Mouse (Mus musculus) intestine, embryonic 14.5 days (tissue): Measurements from ENCODE around the gene Gdpd3. TPM values are rescaled to one million over a fixed set of nuclear protein-coding genes. Genes with fewer than 3 reads are reported as not detected.
"Not testable (repeated sequence)": the region's sequence is repeated elsewhere in the genome, so short reads cannot be mapped to it uniquely, and the experiment has no call there.

ENCODE experiments used
- ATAC-seq: fragments of 200-750 bp; cut with Nextera tagmentation; replicated peaks from 2 replicates; pipeline ENCODE4 v1.8.0; 2017; ENCODE audit warnings: low read depth, moderate number of reproducible peaks, moderate TSS enrichment, moderate library complexity; ENCODE audit not compliant: low FRiP score, low TSS enrichment
- DNase-seq: peaks from one replicate; pipeline ENCODE4 v3.0.0-alpha.2; 2018; ENCODE audit warnings: low spot score
- H3K27ac ChIP-seq: fragments of 300-500 bp; sonication (generic); 2 replicates; pipeline ENCODE4 v1.5.1; 2014; ENCODE audit warnings: low read depth, mild to moderate bottlenecking, control low read depth
- H3K27me3 ChIP-seq: fragments of 300-500 bp; sonication (generic); replicated peaks from 2 replicates; pipeline ENCODE4 v1.6.1; 2014; ENCODE audit warnings: low read length, control low read depth; ENCODE audit not compliant: control insufficient read depth, insufficient read depth
- H3K36me3 ChIP-seq: fragments of 300-500 bp; sonication (generic); 2 replicates; pipeline ENCODE4 v1.6.1; 2014; ENCODE audit warnings: low read length, control low read depth; ENCODE audit not compliant: control insufficient read depth, insufficient read depth
- H3K4me1 ChIP-seq: fragments of 300-500 bp; sonication (generic); replicated peaks from 2 replicates; pipeline ENCODE4 v1.6.1; 2014; ENCODE audit warnings: low read length, control low read depth, mixed read lengths; ENCODE audit not compliant: control insufficient read depth, insufficient read depth
- H3K4me2 ChIP-seq: fragments of 300-500 bp; sonication (generic); 2 replicates; pipeline ENCODE4 v1.6.1; 2014; ENCODE audit warnings: low read length
- H3K4me3 ChIP-seq: fragments of 300-500 bp; sonication (generic); 2 replicates; pipeline ENCODE4 v1.5.1; 2014; ENCODE audit warnings: low read depth, low read length, control low read depth, mixed read lengths
- H3K9ac ChIP-seq: fragments of 300-500 bp; sonication (generic); 2 replicates; pipeline ENCODE4 v1.6.1; 2014; ENCODE audit warnings: mild to moderate bottlenecking, low read length
- H3K9me3 ChIP-seq: fragments of 300-500 bp; sonication (generic); 2 replicates; pipeline ENCODE4 v1.6.1; 2016; ENCODE audit warnings: low read length, control low read depth; ENCODE audit not compliant: control insufficient read depth
- WGBS: fragments of 180-500 bp; shearing (Covaris S2); extraction: QIAGEN DNeasy Blood & Tissue Kit; methylation state at CpG from one replicate; pipeline ENCODE4 v1.1.7; 2014; 5-methylcytosine and 5-hydroxymethylcytosine counted together
- polyA plus RNA-seq: library from polyadenylated mRNA; unstranded; fragments of >200 nt; fragmentation: Nextera tagmentation; extraction: Ambion mirVana; gene quantifications from 2 replicates; pipeline ENCODE4 v1.2.1, GENCODE M21; 2014

The Gdpd3 gene
- 3.6 and 3.9 TPM in 2 replicates for polyA plus RNA-seq

DNA sequence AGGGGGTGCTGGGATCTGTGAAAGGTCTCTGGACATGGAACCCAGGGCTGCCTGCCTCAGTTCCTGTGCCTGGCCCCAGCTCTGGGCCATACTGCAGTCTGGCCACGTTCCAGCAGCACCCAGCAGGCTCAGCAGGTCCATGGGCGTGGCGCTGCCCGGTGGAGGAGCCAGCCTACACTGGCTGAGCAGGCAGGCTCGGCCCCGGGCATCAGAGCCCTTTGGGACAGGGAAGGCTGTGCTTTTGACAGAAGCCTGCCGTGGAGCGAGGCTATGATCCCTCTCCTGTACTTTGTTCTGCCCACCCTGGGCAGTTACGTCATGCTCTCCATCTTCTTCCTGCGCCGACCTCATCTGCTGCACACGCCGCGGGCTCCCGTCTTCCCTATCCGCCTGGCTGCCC, at the start of gene Gdpd3:
Gene Gdpd3, plus strand, starts transcription at position 134 of the 400 bp plus-strand sequence.
- 89% methylated on average over 16 of the region's 16 CpGs for WGBS
- Histone ChIP-seq H3K27ac (no peak within 1 kb of the TSS), H3K9me3 (no peaks in the 10 kb centered on the region), H3K4me1 (peaks cover 16% of the 10 kb centered on the region), H3K9ac (no peak within 1 kb of the TSS), H3K4me3 (no peak within 1 kb of the TSS), H3K27me3 (no peaks in the 10 kb centered on the region), H3K4me2 (no peak within 1 kb of the TSS), H3K36me3 (peaks cover 90% of the 10 kb centered on the region)
- no peak for ATAC-seq
- no peak for DNase-seq

DNA sequence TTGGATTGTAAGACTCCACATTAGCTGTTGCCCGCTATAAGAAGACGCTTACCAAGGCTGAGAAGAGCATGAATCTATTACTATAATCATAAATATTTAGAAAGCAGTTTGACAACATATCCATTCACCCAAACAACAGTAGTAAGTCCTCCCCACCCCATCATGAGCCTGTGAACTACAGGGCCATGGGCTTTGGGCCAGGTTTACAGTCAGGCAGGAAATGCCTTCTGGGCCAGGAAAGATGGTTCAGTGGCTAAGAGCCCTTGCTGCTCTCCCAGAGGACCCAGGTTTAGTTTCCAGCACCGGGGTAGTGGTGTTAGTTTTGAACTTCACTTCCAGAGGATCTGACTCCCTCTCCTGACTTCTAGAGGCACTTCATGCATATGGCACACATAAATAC, 48.6 kb upstream of the Gdpd3 start:
- no peak overlapping the region for H3K27ac ChIP-seq
- no peaks in the 10 kb centered on the region for H3K36me3 ChIP-seq
- no peaks in the 10 kb centered on the region for H3K9me3 ChIP-seq
- WGBS = 71% methylated on average over 3 of the region's 3 CpGs
- no peak overlapping the region for H3K4me2 ChIP-seq
- no peaks in the 10 kb centered on the region for H3K4me1 ChIP-seq
- DNase-seq (no peak), ATAC-seq (no peak)
- no peak overlapping the region for H3K9ac ChIP-seq
- H3K27me3 ChIP-seq = no peaks in the 10 kb centered on the region
- H3K4me3 ChIP-seq = no peak overlapping the region

DNA sequence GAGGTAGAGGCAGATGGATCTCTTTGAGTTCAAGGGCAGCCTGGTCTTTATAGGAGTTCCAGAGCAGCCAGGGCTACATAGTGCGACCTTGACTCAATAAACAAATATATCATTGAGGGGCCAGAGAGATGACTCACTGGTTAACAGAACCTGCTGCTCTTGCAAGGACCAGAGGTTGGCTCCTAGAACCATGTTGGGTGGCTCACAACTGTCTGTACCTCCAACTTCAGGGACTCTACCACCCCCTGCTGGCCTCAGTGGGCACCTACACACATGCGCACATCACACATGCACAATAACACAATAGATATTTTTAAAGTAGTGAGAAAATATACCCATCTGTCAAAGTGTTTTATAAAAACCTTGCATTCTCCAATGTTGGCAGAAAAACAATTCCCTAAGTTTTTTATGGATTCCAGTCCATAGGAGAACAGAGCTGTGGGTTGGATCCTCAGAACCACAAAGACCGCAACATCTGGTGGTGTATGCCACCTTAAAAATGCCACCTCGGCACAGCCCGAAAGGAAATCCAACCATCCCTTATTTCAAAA, 47.3 kb upstream of the Gdpd3 start:
- H3K27ac ChIP-seq = no peak overlapping the region
- DNase-seq (no peak), ATAC-seq (no peak)
- no peaks in the 10 kb centered on the region for H3K9me3 ChIP-seq
- H3K9ac ChIP-seq = no peak overlapping the region
- 91% methylated on average over 5 of the region's 5 CpGs for WGBS
- no peaks in the 10 kb centered on the region for H3K36me3 ChIP-seq
- H3K4me1 ChIP-seq = no peaks in the 10 kb centered on the region
- no peak overlapping the region for H3K4me3 ChIP-seq
- no peak overlapping the region for H3K4me2 ChIP-seq
- H3K27me3 ChIP-seq = no peaks in the 10 kb centered on the region

DNA sequence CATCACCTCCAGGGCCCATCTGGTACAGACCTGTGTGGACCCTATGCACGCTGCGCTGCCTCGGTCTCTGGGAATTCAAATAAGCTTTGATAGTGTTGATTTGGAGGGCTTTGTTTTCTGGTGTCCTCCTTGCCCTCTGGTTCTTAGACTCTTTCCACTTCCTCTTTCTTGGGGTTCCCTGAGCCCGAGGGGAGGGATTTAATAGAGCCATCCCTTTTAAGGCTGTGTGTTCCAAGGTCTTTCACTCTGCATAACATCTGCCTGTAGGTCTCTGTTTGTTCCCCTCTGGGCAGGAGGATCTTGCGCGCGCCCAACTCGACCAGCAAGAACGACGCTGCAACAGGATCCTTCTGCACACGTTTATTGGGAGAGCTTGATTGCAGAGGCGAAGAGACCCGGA, 44.5 kb upstream of the Gdpd3 start:
- 89% methylated on average over 13 of the region's 13 CpGs for WGBS

DNA sequence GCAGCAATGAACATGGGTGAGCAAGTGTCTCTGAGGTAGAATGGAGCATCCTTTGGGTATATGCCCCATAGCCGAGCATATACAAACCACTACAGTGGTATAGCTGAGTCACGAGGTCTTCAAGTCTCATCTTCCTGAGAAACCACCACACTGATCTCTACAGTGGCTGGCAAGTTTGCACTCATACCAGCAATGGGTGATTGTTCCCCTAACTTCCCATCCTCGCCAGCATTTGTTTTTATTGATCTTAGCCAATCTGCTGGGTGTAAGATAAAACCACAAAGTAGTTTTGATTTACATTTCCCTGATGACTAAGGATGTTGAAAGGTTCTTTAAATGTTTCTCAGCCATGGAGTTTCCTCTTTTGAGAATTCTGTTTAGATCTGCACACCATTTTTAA, 41.1 kb upstream of the Gdpd3 start:
- no peak for ATAC-seq
- Histone ChIP-seq H3K36me3 (no peaks in the 10 kb centered on the region), H3K27ac (no peak overlapping the region), H3K27me3 (no peaks in the 10 kb centered on the region), H3K4me1 (no peaks in the 10 kb centered on the region), H3K9me3 (no peaks in the 10 kb centered on the region), H3K4me2 (no peak overlapping the region), H3K9ac (no peak overlapping the region), H3K4me3 (no peak overlapping the region)
- WGBS = 66% methylated on average over 3 of the region's 3 CpGs
- no peak for DNase-seq

More for the DNA sequence above, 44.5 kb upstream of the Gdpd3 start:
- Histone ChIP-seq H3K4me1 (no peaks in the 10 kb centered on the region), H3K36me3 (no peaks in the 10 kb centered on the region), H3K27me3 (no peaks in the 10 kb centered on the region), H3K27ac (no peak overlapping the region), H3K9me3 (no peaks in the 10 kb centered on the region), H3K4me2 (no peak overlapping the region), H3K4me3 (no peak overlapping the region), H3K9ac (no peak overlapping the region)
- DNase-seq = no peak
- ATAC-seq = no peak

DNA sequence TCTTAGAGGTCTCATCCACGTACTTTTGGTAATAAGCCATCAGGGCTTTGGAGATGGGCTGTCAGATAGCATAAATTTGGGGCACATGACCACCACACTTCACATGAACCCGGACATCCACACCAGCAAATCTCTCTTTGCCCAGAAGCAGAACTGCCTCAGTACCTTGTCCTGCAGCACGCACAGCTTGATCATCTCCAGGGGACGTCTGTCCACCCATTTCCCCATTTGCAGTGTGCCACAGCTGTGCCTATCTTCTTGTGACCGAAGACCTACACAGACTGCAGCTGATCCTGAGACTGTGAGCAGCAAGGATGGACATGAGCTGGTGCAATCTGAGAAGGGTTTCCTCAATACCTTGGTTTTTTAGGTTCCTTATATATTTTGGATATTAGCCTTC, 40.5 kb upstream of the Gdpd3 start:
- Histone ChIP-seq H3K36me3 (no peaks in the 10 kb centered on the region), H3K4me2 (no peak overlapping the region), H3K27me3 (no peaks in the 10 kb centered on the region), H3K9ac (no peak overlapping the region), H3K27ac (no peak overlapping the region), H3K4me3 (no peak overlapping the region), H3K4me1 (no peaks in the 10 kb centered on the region), H3K9me3 (no peaks in the 10 kb centered on the region)
- ATAC-seq (no peak), DNase-seq (no peak)
- 81% methylated on average over 5 of the region's 5 CpGs for WGBS

DNA sequence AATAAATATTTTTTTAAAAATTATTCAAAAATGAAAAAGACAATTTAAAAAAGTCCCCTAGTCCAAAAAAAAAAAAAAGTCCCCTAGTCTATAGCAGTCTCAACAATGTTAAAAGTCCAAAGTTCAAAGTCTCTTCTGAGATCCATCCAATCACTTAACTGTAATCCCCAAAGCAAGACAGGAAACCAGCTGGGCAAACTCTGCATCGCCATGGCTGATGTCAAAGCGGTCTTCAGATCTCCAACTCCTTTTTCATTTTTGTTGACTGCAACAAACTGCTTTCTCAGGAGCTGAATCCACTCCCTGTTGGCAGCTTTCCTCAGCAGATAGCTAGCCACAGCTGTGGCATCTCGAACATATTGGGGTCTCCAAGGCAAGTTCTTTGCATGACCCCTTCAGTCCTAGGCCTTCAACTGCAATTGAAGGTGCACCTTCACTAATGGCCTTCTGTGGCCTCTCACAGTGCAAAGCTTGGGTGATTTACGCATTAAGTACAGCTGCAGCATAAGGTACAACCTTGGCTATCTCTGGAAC, 35.8 kb upstream of the Gdpd3 start:
- WGBS = 82% methylated on average over 4 of the region's 4 CpGs
- H3K27ac ChIP-seq, ATAC-seq, H3K9me3 ChIP-seq, H3K27me3 ChIP-seq, H3K4me2 ChIP-seq, H3K4me3 ChIP-seq, H3K36me3 ChIP-seq, H3K9ac ChIP-seq, DNase-seq, H3K4me1 ChIP-seq: not testable (repeated sequence)

DNA sequence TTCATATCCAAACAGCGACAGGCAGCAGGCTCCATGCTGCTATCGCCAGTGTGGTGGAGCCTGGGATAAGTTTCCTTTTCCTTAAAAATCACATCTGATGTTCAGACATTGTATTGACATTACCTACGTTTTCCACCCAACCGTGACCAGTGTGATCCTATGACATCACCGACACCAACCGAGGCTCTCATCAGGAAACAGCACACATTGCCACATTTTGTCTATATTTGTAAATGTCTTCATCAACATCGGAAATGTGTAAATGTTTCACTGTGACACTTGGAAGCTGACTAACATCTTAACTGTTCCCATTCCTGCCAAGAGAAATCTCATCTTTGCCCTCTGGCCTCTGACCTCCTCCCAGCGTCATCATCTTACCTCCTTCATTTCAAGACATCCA, 30.0 kb upstream of the Gdpd3 start:
- Histone ChIP-seq H3K36me3 (no peaks in the 10 kb centered on the region), H3K4me1 (no peaks in the 10 kb centered on the region), H3K4me3 (no peak overlapping the region), H3K9ac (no peak overlapping the region), H3K4me2 (no peak overlapping the region), H3K27me3 (no peaks in the 10 kb centered on the region), H3K9me3 (no peaks in the 10 kb centered on the region), H3K27ac (no peak overlapping the region)
- ATAC-seq (no peak), DNase-seq (no peak)
- 75% methylated on average over 8 of the region's 8 CpGs for WGBS

DNA sequence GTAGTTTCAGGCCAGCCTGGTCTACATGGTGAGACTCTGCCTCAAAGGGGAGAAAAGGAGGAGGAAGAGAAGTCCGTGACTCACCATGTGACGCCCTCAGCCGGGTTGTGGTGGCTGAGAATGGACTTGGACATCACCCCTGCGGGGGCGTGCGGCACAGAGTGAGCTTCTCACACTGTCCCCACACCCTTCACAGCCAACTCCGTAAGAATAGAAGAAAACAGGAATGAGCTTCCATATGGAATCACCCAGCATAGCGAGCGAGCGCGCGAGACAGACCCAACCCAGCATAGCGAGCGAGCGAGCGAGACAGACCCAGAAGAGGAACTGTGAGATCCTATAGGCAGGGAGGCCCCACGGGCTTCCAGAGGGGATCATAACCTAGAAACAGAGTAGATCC, 26.6 kb upstream of the Gdpd3 start:
- Histone ChIP-seq H3K4me1 (no peaks in the 10 kb centered on the region), H3K36me3 (no peaks in the 10 kb centered on the region), H3K27me3 (no peaks in the 10 kb centered on the region), H3K4me2 (no peak overlapping the region), H3K4me3 (no peak overlapping the region), H3K9ac (no peak overlapping the region), H3K9me3 (no peaks in the 10 kb centered on the region), H3K27ac (no peak overlapping the region)
- 83% methylated on average over 17 of the region's 17 CpGs for WGBS
- DNase-seq = no peak
- ATAC-seq = no peak
